Mouse (Mus musculus) limb, embryonic 14.5 days (tissue): ENCODE results near the gene Shroom3. TPM values are rescaled to one million over a fixed set of nuclear protein-coding genes. Genes with fewer than 3 reads are reported as not detected.
A peak's percentile ranks its signal among the peaks of the same experiment; 100 is the strongest.

ENCODE experiments used
- ATAC-seq: fragments of 200-750 bp; cut with Nextera tagmentation; 2 replicates; pipeline ENCODE4 v1.8.0; 2017; ENCODE audit warnings: low read depth, moderate number of reproducible peaks, moderate TSS enrichment; ENCODE audit not compliant: low FRiP score
- DNase-seq: peaks from one replicate; pipeline ENCODE4 v3.0.0-alpha.2; 2015; ENCODE audit warnings: low spot score
- H3K27ac ChIP-seq: fragments of 300-500 bp; sonication (generic); replicated peaks from 2 replicates; pipeline ENCODE4 v1.5.1; 2014; ENCODE audit warnings: low read depth, mild to moderate bottlenecking, low read length, moderate library complexity, mixed read lengths
- H3K27me3 ChIP-seq: fragments of 300-500 bp; sonication (generic); 2 replicates; pipeline ENCODE4 v1.6.1; 2014; ENCODE audit warnings: low read length, mixed read lengths; ENCODE audit not compliant: control insufficient read depth, insufficient read depth
- H3K36me3 ChIP-seq: fragments of 300-500 bp; sonication (generic); 2 replicates; pipeline ENCODE4 v1.6.1; 2014; ENCODE audit warnings: mild to moderate bottlenecking, low read length, moderate library complexity, mixed read lengths; ENCODE audit not compliant: control insufficient read depth, insufficient read depth
- H3K4me1 ChIP-seq: fragments of 300-500 bp; sonication (generic); 2 replicates; pipeline ENCODE4 v1.6.1; 2014; ENCODE audit warnings: antibody characterized with exemption, low read length, mixed read lengths; ENCODE audit not compliant: control insufficient read depth, insufficient read depth
- H3K4me2 ChIP-seq: fragments of 300-500 bp; sonication (generic); replicated peaks from 2 replicates; pipeline ENCODE4 v1.6.1; 2014; ENCODE audit warnings: low read depth, mild to moderate bottlenecking, low read length, moderate library complexity; ENCODE audit not compliant: severe bottlenecking
- H3K4me3 ChIP-seq: fragments of 300-500 bp; sonication (generic); replicated peaks from 2 replicates; pipeline ENCODE4 v1.5.1; 2014; ENCODE audit warnings: low read length
- H3K9ac ChIP-seq: fragments of 300-500 bp; sonication (generic); 2 replicates; pipeline ENCODE4 v1.6.1; 2014; ENCODE audit warnings: mild to moderate bottlenecking, low read depth, low read length, moderate library complexity; ENCODE audit not compliant: severe bottlenecking
- H3K9me3 ChIP-seq: fragments of 300-500 bp; sonication (generic); 2 replicates; pipeline ENCODE4 v1.6.1; 2016; ENCODE audit warnings: low read length; ENCODE audit not compliant: control insufficient read depth
- POLR2A ChIP-seq: fragments of 200-500 bp; IDR thresholded peaks from 2 replicates; pipeline ENCODE4 v1.8.0; 2012; ENCODE audit warnings: inconsistent platforms, mild to moderate bottlenecking, moderate library complexity, borderline replicate concordance; ENCODE audit not compliant: insufficient read depth, insufficient read length; ENCODE audit errors: extremely low read depth
- WGBS: fragments of 180-500 bp; shearing (Covaris S2); extraction: QIAGEN DNeasy Blood & Tissue Kit; methylation state at CpG from one replicate; pipeline ENCODE4 v1.1.7; 2014; 5-methylcytosine and 5-hydroxymethylcytosine counted together
- polyA plus RNA-seq, 2 experiments: library from polyadenylated mRNA; depleted of rRNA in 1 of 2; stranded (reverse) in 1 of 2; unstranded in 1 of 2; fragments of >200 nt; fragmentation: Nextera tagmentation in 1 of 2; extraction: Ambion mirVana in 1 of 2; gene quantifications; 2 replicates each; pipeline versions ENCODE4 v1.2.1 to v1.2.3; 2012 to 2014

Gene Shroom3
- polyA plus RNA-seq, 2 experiments = 3.5 to 8.1 TPM

- no peak for TF ChIP-seq POLR2A
- Histone ChIP-seq H3K27me3 (no peaks in the 10 kb centered on the region), H3K27ac (no peak overlapping the region), H3K4me2 (no peak overlapping the region), H3K9ac (no peak overlapping the region), H3K4me1 (no peaks in the 10 kb centered on the region), H3K36me3 (no peaks in the 10 kb centered on the region), H3K4me3 (no peak overlapping the region), H3K9me3 (peaks cover 3% of the 10 kb centered on the region; the same call in 1 of the 2 replicates)
- DNase-seq (no peak), ATAC-seq (no peak)
- WGBS = 64% methylated on average over 16 of the region's 16 CpGs
Measured at GRCm38 (mm10) chr5:92692206-92693007, 9.2 kb downstream of the Shroom3 start.

DNA sequence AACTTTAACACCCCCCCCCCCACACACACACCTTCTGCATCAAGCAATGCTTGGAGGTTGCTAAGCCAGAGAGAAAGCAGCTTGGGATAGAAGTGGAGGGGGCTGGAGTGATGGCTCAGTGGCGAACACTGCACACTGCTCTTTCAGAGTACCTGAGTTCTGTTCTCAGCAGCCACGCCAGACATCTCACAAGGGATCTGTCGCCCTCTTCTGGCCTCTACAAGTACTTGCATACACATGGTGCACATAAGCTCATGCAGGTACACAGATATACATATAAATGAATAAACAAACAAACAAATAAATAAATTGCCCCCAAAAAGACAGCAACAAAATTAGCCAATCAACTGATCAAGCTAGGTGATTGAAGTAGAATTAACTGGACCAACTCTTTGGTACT is 10.5 kb downstream of the Shroom3 start:
- no peaks in the 10 kb centered on the region for H3K36me3 ChIP-seq

GRCm38 (mm10) chr5:92694316-92694995 is 11.2 kb downstream of the Shroom3 start:
- DNase-seq = no peak
- no peak overlapping the region for H3K27ac ChIP-seq

More for the DNA sequence above, 10.5 kb downstream of the Shroom3 start:
- no peak for DNase-seq
- no peaks in the 10 kb centered on the region for H3K27me3 ChIP-seq
- H3K4me2 ChIP-seq = no peak overlapping the region
- no peak overlapping the region for H3K9ac ChIP-seq
- H3K4me3 ChIP-seq = no peak overlapping the region
- ATAC-seq = no peak
- TF ChIP-seq POLR2A = no peak
- no peak overlapping the region for H3K27ac ChIP-seq
- peaks cover 4% of the 10 kb centered on the region; the same call in 1 of the 2 replicates for H3K4me1 ChIP-seq
- 88% methylated on average over 3 of the region's 3 CpGs for WGBS
- peaks cover 3% of the 10 kb centered on the region; the same call in 1 of the 2 replicates for H3K9me3 ChIP-seq

DNA sequence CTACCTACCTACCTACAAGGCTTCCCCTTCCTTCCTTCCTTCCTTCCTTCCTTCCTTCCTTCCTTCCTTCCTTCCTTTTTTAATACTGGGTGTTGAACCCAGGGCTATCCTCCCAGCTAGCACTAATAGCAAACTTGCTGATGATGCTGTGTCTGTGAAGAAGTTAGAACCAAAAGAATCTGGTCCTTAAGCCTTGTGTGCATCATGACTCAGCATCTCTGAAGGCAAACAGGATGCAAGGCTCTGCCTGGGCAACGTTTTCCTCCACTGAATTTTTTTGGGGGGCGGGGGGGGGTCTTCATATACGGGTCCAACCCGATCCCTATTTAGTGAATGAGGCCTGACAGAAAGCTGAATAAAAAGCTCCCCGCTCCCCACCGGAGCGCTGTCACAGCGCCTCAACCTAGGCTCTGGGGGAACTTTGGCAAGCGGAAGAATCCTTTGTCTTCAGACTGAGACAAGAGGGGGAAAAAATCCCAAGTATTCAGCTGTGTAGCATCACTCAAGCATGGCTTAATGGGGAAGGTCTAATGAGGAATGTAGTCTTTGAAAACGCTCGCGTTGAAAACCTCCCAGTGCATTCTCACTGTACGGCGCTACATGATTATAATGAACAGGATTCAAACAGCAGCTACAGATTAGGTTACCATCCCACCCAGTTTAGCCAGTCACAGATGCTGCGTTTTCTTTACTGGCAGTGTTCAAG is 15.0 kb downstream of the Shroom3 start:
- H3K9me3 ChIP-seq = peaks cover 3% of the 10 kb centered on the region; the same call in 1 of the 2 replicates
- H3K9ac ChIP-seq = peak overlapping the region; percentile 31; the same call in 1 of the 2 replicates
- H3K27me3 ChIP-seq = no peaks in the 10 kb centered on the region
- H3K4me2 ChIP-seq = peak overlapping the region; percentile 39
- TF ChIP-seq POLR2A = no peak
- H3K36me3 ChIP-seq = no peaks in the 10 kb centered on the region
- H3K4me3 ChIP-seq = peak overlapping the region; percentile 7
- peaks cover 8% of the 10 kb centered on the region; the same call in 1 of the 2 replicates for H3K4me1 ChIP-seq
- H3K27ac ChIP-seq = no peak overlapping the region
- WGBS = 9% methylated on average over 15 of the region's 15 CpGs
- ATAC-seq (peak; percentile 44; the same call in 1 of the 2 replicates), DNase-seq (no peak)

More at GRCm38 (mm10) chr5:92694316-92694995, 11.2 kb downstream of the Shroom3 start:
- ATAC-seq = no peak
- 83% methylated on average over 10 of the region's 10 CpGs for WGBS
- no peak for TF ChIP-seq POLR2A
- Histone ChIP-seq H3K9me3 (peaks cover 3% of the 10 kb centered on the region; the same call in 1 of the 2 replicates), H3K4me1 (peaks cover 8% of the 10 kb centered on the region; the same call in 1 of the 2 replicates), H3K27me3 (no peaks in the 10 kb centered on the region), H3K9ac (no peak overlapping the region), H3K4me2 (no peak overlapping the region), H3K4me3 (no peak overlapping the region), H3K36me3 (no peaks in the 10 kb centered on the region)
